Mouse (Mus musculus) midbrain, embryonic 11.5 days (tissue): ENCODE results near the gene Rimbp3. TPM values are rescaled to one million over a fixed set of nuclear protein-coding genes. Genes with fewer than 3 reads are reported as not detected.
"Not testable (repeated sequence)": the region's sequence is repeated elsewhere in the genome, so short reads cannot be mapped to it uniquely, and the experiment has no call there.

Source experiments
- ATAC-seq: fragments of 200-750 bp; cut with Nextera tagmentation; 2 replicates; pipeline ENCODE4 v1.8.0; 2017; ENCODE audit warnings: moderate TSS enrichment, moderate library complexity; ENCODE audit not compliant: low FRiP score
- DNase-seq: peaks from one replicate; pipeline ENCODE4 v3.0.0; 2015; ENCODE audit warnings: low spot score; ENCODE audit errors: missing footprints
- H3K27ac ChIP-seq: fragments of 300-500 bp; sonication (generic); 2 replicates; pipeline ENCODE4 v1.5.1; 2014; ENCODE audit warnings: low read depth, low read length
- H3K27me3 ChIP-seq: fragments of 300-500 bp; sonication (generic); 2 replicates; pipeline ENCODE4 v1.6.1; 2014; ENCODE audit warnings: mild to moderate bottlenecking, low read length, moderate library complexity, mixed read lengths; ENCODE audit not compliant: control insufficient read depth, insufficient read depth
- H3K36me3 ChIP-seq: fragments of 300-500 bp; sonication (generic); 2 replicates; pipeline ENCODE4 v1.6.1; 2014; ENCODE audit warnings: mild to moderate bottlenecking, low read length, moderate library complexity, mixed read lengths; ENCODE audit not compliant: control insufficient read depth, insufficient read depth
- H3K4me1 ChIP-seq: fragments of 300-500 bp; sonication (generic); 2 replicates; pipeline ENCODE4 v1.6.1; 2014; ENCODE audit warnings: low read length; ENCODE audit not compliant: control insufficient read depth, insufficient read depth
- H3K4me2 ChIP-seq: fragments of 300-500 bp; sonication (generic); 2 replicates; pipeline ENCODE4 v1.6.1; 2014; ENCODE audit warnings: mild to moderate bottlenecking, moderate library complexity
- H3K4me3 ChIP-seq: fragments of 300-500 bp; sonication (generic); 2 replicates; pipeline ENCODE4 v1.5.1; 2014; ENCODE audit warnings: low read depth, low read length
- H3K9ac ChIP-seq: fragments of 300-500 bp; sonication (generic); 2 replicates; pipeline ENCODE4 v1.6.1; 2014; ENCODE audit warnings: low read length
- H3K9me3 ChIP-seq: fragments of 300-500 bp; sonication (generic); 2 replicates; pipeline ENCODE4 v1.6.1; 2016; ENCODE audit warnings: low read length; ENCODE audit not compliant: control insufficient read depth
- WGBS: fragments of 180-500 bp; shearing (Covaris S2); extraction: QIAGEN DNeasy Blood & Tissue Kit; methylation state at CpG from one replicate; pipeline ENCODE4 v1.1.7; 2014; 5-methylcytosine and 5-hydroxymethylcytosine counted together
- polyA plus RNA-seq: library from polyadenylated mRNA; unstranded; fragments of >200 nt; fragmentation: Nextera tagmentation; extraction: Ambion mirVana; gene quantifications from 2 replicates; pipeline ENCODE4 v1.2.1, GENCODE M21; 2014

The Rimbp3 gene
- polyA plus RNA-seq, 1 experiment from 2014 or later, result 1.7 TPM

- 2% methylated on average over 37 of the region's 37 CpGs for WGBS
- peak; percentile 6; the same call in 1 of the 2 replicates for ATAC-seq
- no peak for DNase-seq
- H3K4me1 ChIP-seq, result peaks cover 14% of the 10 kb centered on the region
- no peaks in the 10 kb centered on the region for H3K9me3 ChIP-seq
- H3K36me3 ChIP-seq, result no peaks in the 10 kb centered on the region
- H3K27me3 ChIP-seq, result peaks cover 5% of the 10 kb centered on the region; the same call in 1 of the 2 replicates
- H3K27ac ChIP-seq, result peak overlapping the region; percentile 93
- H3K4me3 ChIP-seq, result peak overlapping the region; percentile 54
- peak overlapping the region; percentile 97 for H3K4me2 ChIP-seq
- peak overlapping the region; percentile 84 for H3K9ac ChIP-seq
Measured at GRCm38 (mm10) chr16:17209404-17209960, 1.1 kb downstream of the Rimbp3 start.

DNA sequence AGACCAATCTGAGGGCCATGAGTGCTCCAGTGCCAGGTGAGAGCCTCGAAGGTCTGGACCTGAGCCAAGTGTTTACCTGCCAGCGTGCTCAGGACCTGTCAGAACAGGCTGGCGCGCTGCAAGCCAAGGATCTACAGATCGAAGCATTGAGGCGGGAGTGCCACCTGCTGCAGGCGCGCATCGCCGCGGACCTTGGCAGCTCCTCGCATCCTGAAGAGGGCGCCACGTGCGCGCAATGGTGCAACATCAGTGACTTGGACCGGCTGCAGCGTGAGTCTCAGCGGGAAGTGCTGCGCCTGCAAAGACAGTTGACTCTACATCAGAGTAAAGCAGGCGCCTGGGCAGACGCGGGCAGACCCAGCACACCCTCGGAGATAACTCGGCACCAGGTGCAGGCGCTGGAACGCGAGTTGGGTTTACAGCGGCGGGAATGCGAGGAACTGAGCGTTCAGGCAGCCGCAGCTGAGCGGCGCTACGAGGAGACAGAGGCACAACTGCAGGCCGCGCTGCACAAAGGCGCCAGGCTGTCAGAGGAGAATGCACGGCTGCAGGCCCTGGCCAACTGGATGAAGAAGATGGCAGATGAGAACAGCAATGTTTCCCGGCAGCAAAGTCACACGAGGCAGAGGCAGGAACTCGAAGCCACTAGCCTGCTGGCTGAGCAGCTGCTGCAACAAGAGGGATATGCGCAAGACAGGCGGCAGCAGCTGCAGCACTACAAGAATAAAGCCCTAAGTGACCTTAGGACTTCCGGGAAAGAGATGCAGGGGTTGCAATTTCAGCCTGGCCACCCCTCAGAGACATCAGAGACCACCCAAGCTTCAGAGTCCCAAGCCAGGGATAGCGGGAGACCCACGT, 1.8 kb downstream of the Rimbp3 start:
- H3K27me3 ChIP-seq, result peaks cover 5% of the 10 kb centered on the region; the same call in 1 of the 2 replicates
- peak; percentile 98 for DNase-seq
- 8% methylated on average over 48 of the region's 48 CpGs for WGBS
- H3K9me3 ChIP-seq, result no peaks in the 10 kb centered on the region
- peak; percentile 71 for ATAC-seq
- H3K27ac ChIP-seq, result no peak overlapping the region
- peak overlapping the region; percentile 97 for H3K4me2 ChIP-seq
- H3K9ac ChIP-seq, result peak overlapping the region; percentile 84
- peak overlapping the region; percentile 54 for H3K4me3 ChIP-seq
- H3K4me1 ChIP-seq, result peaks cover 14% of the 10 kb centered on the region
- no peaks in the 10 kb centered on the region for H3K36me3 ChIP-seq

DNA sequence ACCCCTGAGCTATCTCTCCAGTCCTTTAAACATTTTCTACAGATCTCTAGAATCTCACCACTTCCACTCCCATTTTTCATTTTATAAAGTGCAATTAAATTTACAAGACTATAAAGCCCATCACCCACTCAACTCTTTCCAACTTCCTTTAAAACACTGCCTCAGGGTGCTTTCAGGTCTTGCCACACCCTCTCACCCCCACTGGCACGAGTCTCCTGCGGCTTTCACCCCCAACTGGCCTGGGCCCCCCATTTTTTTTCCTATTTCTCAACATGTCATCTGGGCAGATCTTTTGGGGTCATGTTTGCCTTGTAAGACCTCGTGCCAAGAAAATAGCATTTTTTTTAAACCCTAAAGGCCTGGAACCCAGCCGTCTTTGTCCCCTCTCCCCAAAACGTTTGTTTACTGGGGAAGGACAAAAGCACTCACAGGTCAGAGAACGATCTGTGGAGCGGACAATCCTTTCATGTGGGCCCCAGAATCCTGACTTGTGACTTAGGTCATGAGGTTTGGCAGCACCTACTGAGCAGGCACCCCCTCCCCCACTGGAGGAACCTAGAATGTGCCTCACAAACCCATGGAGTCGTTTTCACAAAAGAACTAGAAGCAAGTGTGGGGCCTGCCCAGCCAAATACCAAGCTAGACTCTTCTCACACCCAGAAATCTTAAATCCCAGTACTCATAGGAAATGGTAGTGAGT, 8.7 kb downstream of the Rimbp3 start:
- H3K27me3 ChIP-seq, result no peaks in the 10 kb centered on the region
- H3K9ac ChIP-seq, result no peak overlapping the region
- no peak for DNase-seq
- H3K4me1 ChIP-seq, result no peaks in the 10 kb centered on the region
- no peak overlapping the region for H3K4me3 ChIP-seq
- no peaks in the 10 kb centered on the region for H3K36me3 ChIP-seq
- H3K9me3 ChIP-seq, result no peaks in the 10 kb centered on the region
- 63% methylated on average over 8 of the region's 8 CpGs for WGBS
- no peak for ATAC-seq
- no peak overlapping the region for H3K4me2 ChIP-seq
- H3K27ac ChIP-seq, result no peak overlapping the region

- H3K27me3 ChIP-seq, result no peaks in the 10 kb centered on the region
- no peak overlapping the region for H3K4me3 ChIP-seq
- no peak overlapping the region for H3K27ac ChIP-seq
- DNase-seq, result no peak
- ATAC-seq, result no peak
- H3K9ac ChIP-seq, result no peak overlapping the region
- H3K4me2 ChIP-seq, result no peak overlapping the region
- H3K4me1 ChIP-seq, result no peaks in the 10 kb centered on the region
- no peaks in the 10 kb centered on the region for H3K9me3 ChIP-seq
- no peaks in the 10 kb centered on the region for H3K36me3 ChIP-seq
- 40% methylated on average over 7 of the region's 7 CpGs for WGBS
Measured at GRCm38 (mm10) chr16:17220127-17220733, 11.8 kb downstream of the Rimbp3 start.

DNA sequence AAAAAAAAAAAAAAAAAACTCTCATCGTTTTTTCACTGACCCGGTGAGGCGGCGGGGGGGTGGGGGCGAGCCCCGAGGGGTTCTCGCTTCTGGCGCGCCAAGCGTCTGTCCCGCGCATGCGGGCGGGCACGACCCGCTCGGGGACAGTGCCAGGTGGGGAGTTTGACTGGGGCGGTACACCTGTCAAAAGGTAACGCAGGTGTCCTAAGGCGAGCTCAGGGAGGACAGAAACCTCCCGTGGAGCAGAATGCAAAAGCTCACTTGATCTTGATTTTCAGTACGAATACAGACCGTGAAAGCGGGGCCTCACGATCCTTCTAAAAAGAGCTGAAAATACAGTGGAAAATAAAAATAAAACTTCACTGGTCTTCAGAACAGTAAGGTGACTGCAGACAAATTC, 13.8 kb downstream of the Rimbp3 start:
- WGBS, result 36% methylated on average over 25 of the region's 25 CpGs
- H3K4me1 ChIP-seq, result no peaks in the 10 kb centered on the region
- H3K4me2 ChIP-seq, result no peak overlapping the region
- no peak overlapping the region for H3K9ac ChIP-seq
- H3K27me3 ChIP-seq, result no peaks in the 10 kb centered on the region
- no peaks in the 10 kb centered on the region for H3K9me3 ChIP-seq
- peak; percentile 97 for DNase-seq
- H3K27ac ChIP-seq, result no peak overlapping the region
- H3K4me3 ChIP-seq, result no peak overlapping the region
- no peaks in the 10 kb centered on the region for H3K36me3 ChIP-seq
- peak; percentile 100 for ATAC-seq

DNA sequence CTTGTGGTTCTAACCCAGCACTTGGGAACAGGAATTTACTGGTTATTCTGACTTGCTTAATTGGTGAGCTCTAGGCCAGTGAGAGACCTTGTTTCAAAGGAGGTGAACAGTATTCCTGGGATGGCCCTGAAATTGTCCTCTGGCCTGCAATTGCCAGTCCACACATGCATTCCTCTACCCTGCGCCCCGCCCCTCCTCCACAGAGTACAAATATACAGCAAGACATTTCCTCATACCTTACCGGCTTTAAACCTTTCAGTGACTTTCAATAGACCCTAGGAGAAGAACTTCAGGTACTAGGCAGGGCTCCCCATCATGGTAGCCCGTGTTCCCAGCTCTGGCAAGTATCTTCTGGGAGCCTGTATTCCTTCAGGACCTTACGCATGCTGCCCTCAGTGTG, 17.2 kb downstream of the Rimbp3 start:
- no peaks in the 10 kb centered on the region for H3K27me3 ChIP-seq
- 88% methylated on average over 5 of the region's 5 CpGs for WGBS
- H3K9me3 ChIP-seq, result no peaks in the 10 kb centered on the region; the same call in 1 of the 2 replicates
- no peaks in the 10 kb centered on the region for H3K36me3 ChIP-seq
- H3K9ac ChIP-seq, result no peak overlapping the region
- H3K4me2 ChIP-seq, result no peak overlapping the region
- DNase-seq, result no peak
- H3K4me3 ChIP-seq, result no peak overlapping the region
- no peaks in the 10 kb centered on the region for H3K4me1 ChIP-seq
- H3K27ac ChIP-seq, result no peak overlapping the region
- no peak for ATAC-seq

DNA sequence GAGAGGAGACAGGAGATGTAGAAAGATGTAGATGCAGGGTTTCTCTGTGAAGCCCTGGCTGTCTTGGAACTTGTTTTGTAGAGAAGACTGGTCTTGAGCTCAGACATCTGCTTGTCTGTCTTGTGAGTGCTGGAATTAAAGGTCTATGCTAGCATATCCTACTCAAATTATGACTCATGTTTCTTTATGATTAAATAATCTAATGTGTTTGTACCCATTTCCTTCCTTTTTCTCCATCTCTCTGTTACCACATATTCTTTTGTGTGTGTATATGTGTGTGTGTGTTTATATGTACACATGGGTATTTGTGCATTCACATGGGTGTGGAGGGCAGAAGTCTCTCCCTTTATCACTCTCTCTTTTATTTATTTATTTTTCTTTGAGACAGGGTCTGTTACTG, 18.1 kb downstream of the Rimbp3 start:
- DNase-seq, result no peak
- H3K27me3 ChIP-seq, result no peaks in the 10 kb centered on the region
- H3K4me2 ChIP-seq, result no peak overlapping the region
- H3K36me3 ChIP-seq, result no peaks in the 10 kb centered on the region
- no peaks in the 10 kb centered on the region; the same call in 1 of the 2 replicates for H3K9me3 ChIP-seq
- no peak for ATAC-seq
- no peak overlapping the region for H3K27ac ChIP-seq
- H3K4me3 ChIP-seq, result no peak overlapping the region
- H3K9ac ChIP-seq, result no peak overlapping the region
- H3K4me1 ChIP-seq, result no peaks in the 10 kb centered on the region

DNA sequence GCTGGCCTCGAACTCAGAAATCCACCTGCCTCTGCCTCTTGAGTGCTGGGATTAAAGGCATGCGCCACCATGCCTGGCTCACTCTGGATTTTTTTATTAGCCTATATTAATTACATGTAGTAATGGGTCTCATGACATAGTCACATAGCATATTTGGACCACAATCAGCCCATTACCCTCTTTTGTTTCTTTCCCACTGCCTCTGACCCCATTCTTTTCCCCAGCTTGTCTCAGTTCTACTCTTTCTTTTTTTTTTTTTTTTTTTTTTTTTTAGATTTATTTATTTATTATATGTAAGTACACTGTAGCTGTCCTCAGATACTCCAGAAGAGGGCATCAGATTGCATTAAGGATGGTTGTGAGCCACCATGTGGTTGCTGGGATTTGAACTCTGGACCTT, 23.1 kb downstream of the Rimbp3 start:
- H3K27ac ChIP-seq, H3K27me3 ChIP-seq, DNase-seq, ATAC-seq, H3K9ac ChIP-seq, H3K4me3 ChIP-seq, H3K36me3 ChIP-seq, H3K4me2 ChIP-seq, H3K9me3 ChIP-seq: not testable (repeated sequence)
- 89% methylated on average over 2 of the region's 2 CpGs for WGBS
- peaks cover 18% of the 10 kb centered on the region for H3K4me1 ChIP-seq
